Mouse (Mus musculus) bone marrow, adult 2 months (tissue): ENCODE data around the gene Iglon5.

Experiments
- CTCF ChIP-seq: fragments of 200-500 bp; IDR thresholded peaks from 2 replicates; pipeline ENCODE4 v1.5.1; 2011; ENCODE audit warnings: low read length, control low read depth; ENCODE audit not compliant: control insufficient read depth, insufficient read depth
- POLR2A ChIP-seq: fragments of 200-500 bp; IDR thresholded peaks from 2 replicates; pipeline ENCODE4 v1.6.1; 2011; ENCODE audit warnings: low read depth, mild to moderate bottlenecking, control low read depth, low read length, borderline replicate concordance; ENCODE audit not compliant: control insufficient read depth

GRCm38 (mm10) chr7:43432891-43433290, 57.0 kb downstream of the Iglon5 start:
- TF ChIP-seq CTCF (no peak), POLR2A (no peak)
